Mouse (Mus musculus): ENCODE measurements around the gene 1700080E11Rik.
A peak's percentile ranks its signal among the peaks of the same experiment; 100 is the strongest.
"Not testable (repeated sequence)": the region's sequence is repeated elsewhere in the genome, so short reads cannot be mapped to it uniquely, and the experiment has no call there.

The 1700080E11Rik gene

GRCm38 (mm10) chr9:105144992-105145391 is at the start of gene 1700080E11Rik:
Gene 1700080E11Rik, minus strand, starts transcription at chr9:105145092.
- no peak for DNase-seq (ENCODE audit: low spot score in 2 of 2)

DNA sequence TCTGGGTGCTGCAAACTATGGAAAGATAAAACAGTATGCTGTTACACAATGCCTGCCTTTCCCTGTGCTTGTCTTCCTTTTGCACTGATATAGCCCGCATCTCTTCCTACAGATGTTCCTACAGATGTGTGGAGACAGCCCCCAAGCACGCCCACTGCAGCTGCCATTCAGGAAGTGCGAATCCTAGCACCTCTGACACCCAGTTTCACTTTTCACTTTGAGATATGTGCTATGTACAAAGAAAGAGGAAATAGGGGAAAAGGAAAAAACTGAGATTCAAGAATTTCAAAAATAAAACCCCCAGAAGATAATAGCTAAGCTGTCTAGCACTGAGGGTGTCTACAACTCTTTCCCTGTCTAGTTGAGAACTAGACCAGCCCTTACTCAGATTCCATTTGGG is 41.8 kb upstream of the 1700080E11Rik start:
- DNase-seq (ENCODE audit: low spot score in 2 of 2): no peak

GRCm38 (mm10) chr9:105182392-105182791 is 37.5 kb upstream of the 1700080E11Rik start:
- no peak for DNase-seq (ENCODE audit: low spot score in 2 of 2)

DNA sequence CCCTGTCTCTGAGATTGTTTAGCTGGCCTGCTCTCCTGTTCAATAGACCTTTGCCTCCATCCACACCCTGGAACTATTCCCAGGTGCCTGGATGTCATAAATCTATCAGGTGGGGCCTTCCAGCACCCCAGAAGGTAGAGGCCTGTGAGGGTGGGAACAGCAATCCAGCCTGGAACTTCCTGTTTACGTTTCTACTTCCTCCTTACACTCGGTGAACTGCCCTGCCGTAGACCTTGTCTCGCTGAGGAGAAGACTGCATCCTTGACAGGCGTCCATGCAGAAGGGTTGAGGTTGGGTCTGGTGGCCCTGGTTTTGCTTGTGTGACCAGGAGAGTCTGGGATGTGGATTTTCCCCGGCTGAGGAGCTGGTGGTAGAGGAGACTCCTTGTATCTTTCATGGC is 5.7 kb downstream of the 1700080E11Rik start:
- DNase-seq (ENCODE audit: low spot score in 2 of 2): no peak

DNA sequence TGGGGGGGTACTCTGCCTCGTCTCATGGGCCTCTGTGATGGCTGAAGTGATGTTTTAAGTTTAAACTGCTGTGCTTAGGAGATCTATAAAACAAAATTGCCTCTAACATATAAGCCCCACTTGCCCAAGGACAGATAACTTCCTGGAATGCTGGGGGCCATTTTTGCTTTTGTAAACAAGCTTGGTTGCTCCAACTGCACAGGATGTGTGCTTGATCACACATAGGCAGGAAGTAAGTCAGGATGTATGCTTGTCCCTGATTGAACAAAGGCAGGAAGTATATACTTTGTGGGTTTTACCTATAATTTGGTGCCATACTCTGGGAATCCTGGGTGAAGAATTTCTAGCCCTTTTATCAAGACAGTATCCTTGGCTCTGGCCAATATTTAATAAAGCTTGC is 8.5 kb downstream of the 1700080E11Rik start:
- DNase-seq (ENCODE audit: low spot score in 2 of 2): no peak

DNA sequence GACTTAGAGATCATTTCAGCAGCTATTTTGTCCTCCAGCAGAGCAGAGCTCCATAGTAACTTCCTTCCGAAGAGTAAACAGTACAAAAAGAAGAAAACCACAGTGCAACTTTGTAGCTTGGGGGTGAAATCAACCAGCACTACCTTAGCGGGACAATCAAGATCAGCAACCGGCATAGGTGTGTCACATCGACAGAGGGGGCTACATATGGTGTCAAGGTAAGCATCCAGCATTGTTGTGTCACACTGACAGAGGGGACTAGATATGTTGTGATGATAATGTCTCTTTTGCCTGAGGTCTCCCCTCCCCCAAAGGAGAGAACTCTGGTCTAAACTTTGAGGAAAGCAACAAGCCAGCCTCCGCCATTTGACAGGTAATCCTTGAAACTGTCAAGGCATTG is 10.4 kb downstream of the 1700080E11Rik start:
- no peak for DNase-seq (ENCODE audit: low spot score in 2 of 2)

GRCm38 (mm10) chr9:105132002-105132367 is 12.9 kb downstream of the 1700080E11Rik start:
- DNase-seq (ENCODE audit: low spot score in 2 of 2): no peak

DNA sequence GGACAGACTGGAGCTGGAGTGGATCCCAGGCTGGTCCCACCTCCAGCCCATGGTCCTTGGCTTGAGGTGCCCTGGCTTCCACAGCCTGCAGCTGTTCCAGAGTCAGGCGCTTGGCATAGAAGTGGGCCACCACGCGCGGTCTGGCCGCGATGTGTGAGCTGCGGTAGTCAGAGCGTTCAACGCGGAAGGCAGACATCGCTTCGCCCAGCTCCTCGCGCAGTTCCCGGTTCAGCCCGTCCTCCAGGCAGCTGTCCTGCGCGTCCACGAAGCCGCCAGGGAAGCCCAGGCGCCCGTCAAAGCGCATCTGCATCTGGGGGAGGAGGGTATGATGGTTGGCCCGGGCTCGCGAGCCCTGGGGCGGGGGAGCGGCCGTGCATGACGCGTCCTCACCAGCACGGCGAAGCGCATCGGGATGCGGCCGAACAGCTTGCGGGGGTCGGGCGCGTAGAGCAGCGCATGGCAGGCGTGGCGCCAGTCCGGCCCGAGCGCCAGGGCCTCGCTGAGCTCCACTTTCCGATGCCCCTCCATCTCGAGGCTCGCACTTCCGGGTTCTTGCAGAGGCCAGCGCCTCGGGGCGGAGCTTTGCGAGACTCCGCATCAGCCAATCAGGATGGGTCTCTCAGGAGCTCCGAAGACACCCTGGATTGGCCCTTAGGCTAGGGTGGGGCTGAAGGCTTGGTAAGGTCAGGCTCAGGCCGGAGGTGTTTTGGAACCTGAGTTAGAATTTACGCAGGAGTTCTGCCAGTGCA is 13.5 kb downstream of the 1700080E11Rik start, which contains the start of gene Nudt16:
Gene Nudt16, minus strand, starts transcription at position 572 of the 749 bp plus-strand sequence.
- peak; percentile 72 to 90 for DNase-seq (ENCODE audit: low spot score in 2 of 2)

GRCm38 (mm10) chr9:105130331-105130730 is 14.6 kb downstream of the 1700080E11Rik start:
- no peak for DNase-seq (ENCODE audit: low spot score in 2 of 2)

DNA sequence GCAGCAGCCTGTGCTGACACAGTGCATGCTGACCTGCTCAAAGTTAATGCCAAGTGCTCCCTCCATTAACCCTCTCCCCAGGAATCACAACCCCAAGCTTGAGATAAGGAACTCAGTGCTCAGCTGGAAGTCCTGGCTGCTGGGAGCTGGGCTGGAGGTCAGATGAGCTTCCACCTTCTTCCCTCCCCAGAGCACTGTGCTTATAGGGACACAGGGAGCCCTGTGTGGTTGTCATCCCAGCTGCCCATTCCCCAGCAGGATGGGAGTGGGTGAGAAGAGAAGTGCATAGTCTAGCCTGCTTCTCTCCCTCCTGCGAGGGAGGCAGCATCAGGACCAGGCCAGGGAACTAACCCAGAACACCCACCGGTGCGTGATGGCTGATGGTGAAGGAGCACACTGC is 19.7 kb downstream of the 1700080E11Rik start:
- not testable (repeated sequence) for DNase-seq (ENCODE audit: low spot score in 2 of 2)

GRCm38 (mm10) chr9:105103893-105104292 is 41.0 kb downstream of the 1700080E11Rik start:
- no peak for DNase-seq (ENCODE audit: low spot score in 2 of 2)

GRCm38 (mm10) chr9:105101911-105102310 is 43.0 kb downstream of the 1700080E11Rik start:
- no peak for DNase-seq (ENCODE audit: low spot score in 2 of 2)

DNA sequence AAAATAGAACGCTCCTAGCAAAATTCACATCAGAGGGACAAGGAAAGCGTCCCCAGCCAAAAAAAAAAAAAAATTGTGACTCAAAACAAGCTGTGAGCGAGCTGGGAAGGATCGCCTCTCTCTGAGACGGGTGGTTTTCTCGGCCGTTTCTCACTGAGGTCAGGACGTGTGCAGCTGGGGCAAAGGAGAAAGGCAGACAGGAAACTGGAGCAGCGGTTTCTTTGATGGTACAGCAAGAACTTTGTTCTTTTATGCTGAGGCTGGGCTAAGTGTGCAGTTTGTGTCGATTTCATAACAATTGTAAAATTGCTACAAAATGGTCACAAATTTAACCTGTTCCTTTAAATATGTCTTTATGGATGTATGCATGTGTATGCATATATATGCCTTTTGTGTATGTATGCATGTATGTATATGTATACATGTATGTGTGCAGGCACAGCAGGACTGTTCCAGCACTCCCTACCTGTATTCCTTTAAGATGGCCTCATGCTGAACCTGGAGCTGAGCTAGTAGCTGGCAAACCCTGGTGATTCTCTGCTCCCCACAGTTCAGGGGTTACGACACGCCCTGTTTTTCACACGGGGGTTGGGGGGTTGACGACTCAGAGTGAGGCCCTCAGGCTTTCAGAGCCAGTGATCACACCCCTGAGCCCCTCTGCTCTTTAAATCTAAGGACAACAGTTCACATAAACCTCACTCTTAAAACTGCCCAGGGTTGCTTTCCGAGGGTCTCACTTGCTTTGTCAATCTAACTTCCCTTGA is 43.9 kb downstream of the 1700080E11Rik start:
- DNase-seq (ENCODE audit: low spot score in 2 of 2): no peak

Data from spleen, postnatal 10 days (tissue).